Mouse (Mus musculus): ENCODE data around the gene Dhx34.

Gene Dhx34

GRCm38 (mm10) chr7:16210862-16211365 is 10.9 kb downstream of the Dhx34 start:
- DNase-seq (ENCODE audit: low spot score in 2 of 2), result no peak

- no peak for DNase-seq (ENCODE audit: low spot score in 2 of 2)
Measured at GRCm38 (mm10) chr7:16208781-16209665, 12.8 kb downstream of the Dhx34 start.

GRCm38 (mm10) chr7:16207496-16207895 is 14.3 kb downstream of the Dhx34 start:
- peak; percentile 86 to 95 for DNase-seq (ENCODE audit: low spot score in 2 of 2)

GRCm38 (mm10) chr7:16207076-16207475 is 14.8 kb downstream of the Dhx34 start:
- DNase-seq (ENCODE audit: low spot score in 2 of 2), result peak; percentile 60 to 73

GRCm38 (mm10) chr7:16204791-16205190 is 17.0 kb downstream of the Dhx34 start:
- DNase-seq (ENCODE audit: low spot score in 2 of 2), result peak; percentile 74 to 87

- DNase-seq (ENCODE audit: low spot score in 2 of 2), result no peak
Measured at GRCm38 (mm10) chr7:16203505-16203903, 18.3 kb downstream of the Dhx34 start.

- DNase-seq (ENCODE audit: low spot score in 2 of 2), result no peak
Measured at GRCm38 (mm10) chr7:16202756-16203504, 18.9 kb downstream of the Dhx34 start.

GRCm38 (mm10) chr7:16201136-16201535 is 20.7 kb downstream of the Dhx34 start:
- peak; percentile 50 to 55 for DNase-seq (ENCODE audit: low spot score in 2 of 2)

GRCm38 (mm10) chr7:16198540-16198939 is 23.3 kb downstream of the Dhx34 start:
- DNase-seq (ENCODE audit: low spot score in 2 of 2), result no peak

GRCm38 (mm10) chr7:16197166-16197565 is 24.7 kb downstream of the Dhx34 start:
- peak in 1 of 2 experiments; percentile 38 for DNase-seq (ENCODE audit: low spot score in 2 of 2)

GRCm38 (mm10) chr7:16196616-16197015 is 25.2 kb downstream of the Dhx34 start:
- no peak for DNase-seq (ENCODE audit: low spot score in 2 of 2)

GRCm38 (mm10) chr7:16193702-16194101 is 28.1 kb downstream of the Dhx34 start:
- DNase-seq (ENCODE audit: low spot score in 2 of 2), result peak; percentile 28 to 49

GRCm38 (mm10) chr7:16192315-16192714 is 29.5 kb downstream of the Dhx34 start:
- DNase-seq (ENCODE audit: low spot score in 2 of 2), result peak; percentile 68 to 78

- DNase-seq (ENCODE audit: low spot score in 2 of 2), result no peak
Measured at GRCm38 (mm10) chr7:16187494-16187893, 34.3 kb downstream of the Dhx34 start.

GRCm38 (mm10) chr7:16183663-16184062 is 38.2 kb downstream of the Dhx34 start:
- DNase-seq (ENCODE audit: low spot score in 2 of 2), result peak in 1 of 2 experiments; percentile 39

GRCm38 (mm10) chr7:16178114-16178513 is 43.7 kb downstream of the Dhx34 start:
- DNase-seq (ENCODE audit: low spot score in 2 of 2), result no peak

- no peak for DNase-seq (ENCODE audit: low spot score in 2 of 2)
Measured at GRCm38 (mm10) chr7:16175542-16175931, 46.3 kb downstream of the Dhx34 start.

- DNase-seq (ENCODE audit: low spot score in 2 of 2), result peak; percentile 23 to 46
Measured at GRCm38 (mm10) chr7:16174597-16175541, 47.0 kb downstream of the Dhx34 start, which contains the start of gene Meis3. Gene Meis3, plus strand, starts transcription at chr7:16175090.

GRCm38 (mm10) chr7:16173146-16173545 is 48.7 kb downstream of the Dhx34 start:
- no peak for DNase-seq (ENCODE audit: low spot score in 2 of 2)

GRCm38 (mm10) chr7:16172586-16173140 is 49.2 kb downstream of the Dhx34 start:
- no peak for DNase-seq (ENCODE audit: low spot score in 2 of 2)

GRCm38 (mm10) chr7:16172141-16172581 is 49.7 kb downstream of the Dhx34 start:
- DNase-seq (ENCODE audit: low spot score in 2 of 2), result no peak

All from natural killer cell, adult 2 months (primary cell).